Mouse (Mus musculus): ENCODE results near the gene Rbmy.
"Not testable (repeated sequence)": the region's sequence is repeated elsewhere in the genome, so short reads cannot be mapped to it uniquely, and the experiment has no call there.

Rbmy gene

DNA sequence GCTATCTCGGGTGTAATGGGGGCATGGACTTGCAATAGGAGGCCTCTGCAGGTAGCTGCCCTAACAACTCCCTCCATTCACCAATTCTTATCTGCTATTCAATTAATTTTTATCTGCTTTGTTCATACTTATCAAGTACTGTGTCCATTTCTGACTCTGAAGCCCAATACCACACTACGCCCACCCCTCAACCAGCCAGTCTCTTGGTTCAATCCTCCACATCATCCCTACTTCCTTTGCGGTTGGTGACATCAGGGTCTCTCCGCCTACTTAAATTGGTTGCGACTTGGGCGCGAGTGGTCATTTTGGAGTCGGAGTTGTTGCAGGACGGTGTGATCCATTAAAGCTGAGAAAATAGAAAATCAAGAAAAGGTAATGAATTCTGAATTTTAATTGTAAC, at the start of gene Rbmy, which contains the start of gene Gm10256:
Gene Rbmy (plus strand): TSS at position 301 of the 400 bp plus-strand sequence.
Gene Gm10256 (plus strand): TSS at position 320 of the 400 bp plus-strand sequence.
- DNase-seq (ENCODE audit: low spot score in 2 of 2) = not testable (repeated sequence)

DNA sequence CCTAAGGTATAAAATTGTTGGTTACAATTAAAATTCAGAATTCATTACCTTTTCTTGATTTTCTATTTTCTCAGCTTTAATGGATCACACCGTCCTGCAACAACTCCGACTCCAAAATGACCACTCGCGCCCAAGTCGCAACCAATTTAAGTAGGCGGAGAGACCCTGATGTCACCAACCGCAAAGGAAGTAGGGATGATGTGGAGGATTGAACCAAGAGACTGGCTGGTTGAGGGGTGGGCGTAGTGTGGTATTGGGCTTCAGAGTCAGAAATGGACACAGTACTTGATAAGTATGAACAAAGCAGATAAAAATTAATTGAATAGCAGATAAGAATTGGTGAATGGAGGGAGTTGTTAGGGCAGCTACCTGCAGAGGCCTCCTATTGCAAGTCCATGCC, 34.4 kb upstream of the Rbmy start, which contains the start of gene Gm4064:
Gene Gm4064 (minus strand): TSS at position 101 of the 400 bp plus-strand sequence.
- not testable (repeated sequence) for DNase-seq (ENCODE audit: low spot score in 2 of 2)
